Mouse (Mus musculus) heart, embryonic 16.5 days (tissue): ENCODE results near the gene Pnpla1. TPM values are rescaled to one million over a fixed set of nuclear protein-coding genes. Genes with fewer than 3 reads are reported as not detected.

ENCODE experiments used
- ATAC-seq: fragments of 200-750 bp; cut with Nextera tagmentation; replicated peaks from 2 replicates; pipeline ENCODE4 v1.8.0; 2017; ENCODE audit warnings: moderate number of reproducible peaks; ENCODE audit not compliant: insufficient read depth, low FRiP score; ENCODE audit errors: extremely low read depth
- H3K27ac ChIP-seq: fragments of 300-500 bp; sonication (generic); 2 replicates; pipeline ENCODE4 v1.5.1; 2014; ENCODE audit warnings: mild to moderate bottlenecking, low read length, control low read depth, moderate library complexity
- H3K27me3 ChIP-seq: fragments of 300-500 bp; sonication (generic); 2 replicates; pipeline ENCODE4 v1.6.1; 2014; ENCODE audit warnings: low read length, mixed read lengths; ENCODE audit not compliant: control insufficient read depth, insufficient read depth
- H3K36me3 ChIP-seq: fragments of 300-500 bp; sonication (generic); 2 replicates; pipeline ENCODE4 v1.6.1; 2014; ENCODE audit not compliant: control insufficient read depth, insufficient read depth
- H3K4me1 ChIP-seq: fragments of 300-500 bp; sonication (generic); 2 replicates; pipeline ENCODE4 v1.6.1; 2014; ENCODE audit warnings: low read length, mixed read lengths; ENCODE audit not compliant: control insufficient read depth, insufficient read depth
- H3K4me2 ChIP-seq: fragments of 300-500 bp; sonication (generic); 2 replicates; pipeline ENCODE4 v1.6.1; 2014; ENCODE audit warnings: low read depth, mild to moderate bottlenecking, control low read depth, low read length
- H3K4me3 ChIP-seq: fragments of 300-500 bp; sonication (generic); 2 replicates; pipeline ENCODE4 v1.5.1; 2014; ENCODE audit warnings: mild to moderate bottlenecking, control low read depth, low read length
- H3K9ac ChIP-seq: fragments of 300-500 bp; sonication (generic); 2 replicates; pipeline ENCODE4 v1.6.1; 2014; ENCODE audit warnings: low read length, control low read depth
- H3K9me3 ChIP-seq: fragments of 300-500 bp; sonication (generic); replicated peaks from 2 replicates; pipeline ENCODE4 v1.6.1; 2016; ENCODE audit warnings: low read length; ENCODE audit not compliant: control insufficient read depth
- WGBS: fragments of 180-500 bp; shearing (Covaris S2); extraction: QIAGEN DNeasy Blood & Tissue Kit; methylation state at CpG from one replicate; pipeline ENCODE4 v1.1.7; 2014; 5-methylcytosine and 5-hydroxymethylcytosine counted together
- polyA plus RNA-seq: library from polyadenylated mRNA; unstranded; fragments of >200 nt; fragmentation: Nextera tagmentation; extraction: Ambion mirVana; gene quantifications from 2 replicates; pipeline ENCODE4 v1.2.1, GENCODE M21; 2015

The Pnpla1 gene
- polyA plus RNA-seq, 1 experiment from 2014 or later, result 0.03 TPM

DNA sequence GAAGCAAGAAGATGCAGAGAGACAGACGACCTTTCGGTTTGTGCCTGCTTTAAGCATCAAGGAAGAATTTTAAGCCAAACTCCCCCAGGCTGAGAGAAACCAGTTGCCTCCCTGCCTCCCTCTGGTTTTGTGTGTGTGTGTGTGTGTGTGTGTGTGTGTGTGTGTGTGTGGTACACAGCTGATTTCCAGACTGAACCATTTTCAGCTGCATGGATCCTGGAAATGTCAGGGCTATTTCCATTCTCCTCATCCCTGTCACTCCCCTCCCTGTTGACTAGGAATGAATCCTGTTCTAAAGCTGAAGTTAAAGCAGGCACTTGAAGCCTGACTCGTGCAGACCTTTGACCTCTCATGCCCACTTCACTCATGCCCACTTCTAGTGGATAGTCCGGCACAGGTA is 16.0 kb downstream of the Pnpla1 start:
- H3K27me3 ChIP-seq, result no peaks in the 10 kb centered on the region
- WGBS, result 79% methylated on average over 4 of the region's 4 CpGs
- H3K4me2 ChIP-seq, result no peak overlapping the region
- no peak for ATAC-seq
- no peaks in the 10 kb centered on the region for H3K9me3 ChIP-seq
- H3K9ac ChIP-seq, result no peak overlapping the region
- no peak overlapping the region for H3K4me3 ChIP-seq
- no peaks in the 10 kb centered on the region for H3K36me3 ChIP-seq
- H3K4me1 ChIP-seq, result peaks cover 8% of the 10 kb centered on the region
- no peak overlapping the region for H3K27ac ChIP-seq

DNA sequence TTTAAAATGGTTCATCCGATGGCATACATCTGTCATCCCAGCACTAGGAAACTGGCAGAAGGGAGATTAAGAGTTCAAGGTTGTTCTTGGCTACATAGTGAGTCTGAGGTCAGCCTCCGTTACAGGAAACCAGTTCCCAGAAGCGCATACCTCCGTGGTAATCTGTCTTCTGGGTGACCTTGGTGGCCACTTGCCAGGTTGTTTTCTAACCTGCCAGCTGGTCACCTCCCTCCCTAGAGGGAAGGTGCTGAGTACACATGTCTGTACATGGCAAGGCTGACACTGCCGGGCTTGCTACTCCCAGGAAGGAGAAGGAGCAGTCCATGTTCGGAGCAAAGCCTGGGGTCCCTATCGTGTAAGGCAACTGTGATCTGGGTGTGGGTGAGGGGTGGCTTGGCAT is 16.6 kb downstream of the Pnpla1 start:
- Histone ChIP-seq H3K4me3 (no peak overlapping the region), H3K27ac (peak overlapping the region; percentile 25), H3K4me1 (peaks cover 8% of the 10 kb centered on the region), H3K9ac (no peak overlapping the region; the same call in 1 of the 2 replicates), H3K4me2 (no peak overlapping the region; the same call in none of the 2 replicates), H3K27me3 (no peaks in the 10 kb centered on the region), H3K9me3 (no peaks in the 10 kb centered on the region), H3K36me3 (no peaks in the 10 kb centered on the region)
- ATAC-seq, result peak; percentile 56; the same call in 1 of the 2 replicates
- WGBS, result 25% methylated on average over 7 of the region's 7 CpGs

DNA sequence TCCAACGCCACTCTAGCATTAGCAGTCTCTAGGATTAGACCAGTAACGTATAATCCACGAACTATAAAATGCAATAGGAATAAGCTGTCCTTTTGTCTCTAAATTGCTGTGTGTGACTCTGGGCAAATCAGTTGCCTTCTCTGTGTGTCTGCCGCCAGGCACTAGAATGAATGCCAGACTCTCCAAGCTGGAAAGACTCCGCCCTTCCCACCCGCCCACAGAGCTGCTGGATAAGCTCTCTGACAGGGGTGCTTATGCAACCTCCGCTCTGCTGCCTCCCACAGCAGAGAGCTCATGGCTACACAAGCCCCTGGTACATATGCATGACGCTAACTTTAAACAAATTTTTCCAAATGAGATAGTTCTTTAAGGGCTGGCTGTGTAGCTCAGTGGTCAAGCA is 17.1 kb downstream of the Pnpla1 start:
- H3K9me3 ChIP-seq, result no peaks in the 10 kb centered on the region
- H3K4me2 ChIP-seq, result no peak overlapping the region; the same call in 1 of the 2 replicates
- peak overlapping the region; percentile 25 for H3K27ac ChIP-seq
- H3K36me3 ChIP-seq, result no peaks in the 10 kb centered on the region
- peaks cover 8% of the 10 kb centered on the region for H3K4me1 ChIP-seq
- H3K4me3 ChIP-seq, result no peak overlapping the region
- H3K27me3 ChIP-seq, result no peaks in the 10 kb centered on the region
- WGBS, result 31% methylated on average over 8 of the region's 8 CpGs
- ATAC-seq, result peak; percentile 80
- H3K9ac ChIP-seq, result no peak overlapping the region; the same call in 1 of the 2 replicates

DNA sequence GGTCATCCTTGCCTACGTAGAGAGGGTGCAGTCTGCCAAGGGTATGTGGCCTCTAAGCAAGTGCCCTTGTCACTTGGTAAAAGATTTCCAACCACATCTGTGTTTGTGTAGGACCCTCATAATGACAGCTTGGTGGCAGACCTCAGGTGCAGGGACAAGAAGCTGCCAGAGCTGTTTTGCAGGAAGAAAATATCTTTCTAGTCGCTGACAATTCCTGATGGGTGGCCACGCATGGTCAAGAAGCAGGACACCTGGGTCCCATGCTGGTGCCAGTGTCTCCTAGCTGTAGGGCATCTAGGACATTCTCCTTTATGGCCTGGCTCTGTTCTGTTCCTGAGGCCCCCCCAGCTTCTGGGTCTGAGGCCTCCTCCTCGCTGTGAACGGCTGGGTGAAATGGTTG is 18.1 kb downstream of the Pnpla1 start:
- Histone ChIP-seq H3K9ac (no peak overlapping the region), H3K4me1 (peaks cover 8% of the 10 kb centered on the region), H3K27ac (no peak overlapping the region), H3K4me3 (no peak overlapping the region), H3K9me3 (no peaks in the 10 kb centered on the region), H3K27me3 (0 out of 2 replicates have a peak, but pooled peaks cover 2% of the 10 kb centered on the region), H3K36me3 (no peaks in the 10 kb centered on the region), H3K4me2 (no peak overlapping the region)
- 71% methylated on average over 5 of the region's 5 CpGs for WGBS
- no peak for ATAC-seq

DNA sequence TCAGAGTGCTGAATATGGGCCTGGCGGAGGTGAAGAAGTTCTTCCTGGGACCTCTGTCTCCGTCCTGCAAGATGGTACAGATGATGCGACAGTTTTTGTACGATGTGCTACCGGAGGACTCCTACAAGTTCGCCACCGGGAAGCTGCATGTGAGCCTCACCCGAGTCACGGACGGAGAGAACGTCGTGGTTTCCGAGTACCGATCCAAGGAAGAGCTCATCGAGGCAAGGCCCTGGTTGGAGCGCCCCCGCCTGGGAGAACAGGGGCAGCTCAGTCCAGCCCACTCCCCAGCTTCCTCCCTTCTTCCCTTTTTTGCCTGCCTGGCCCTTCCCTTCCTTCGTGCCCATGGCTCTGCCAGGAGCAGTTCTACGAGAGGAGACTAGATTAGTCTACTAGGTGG is 18.6 kb downstream of the Pnpla1 start:
- H3K4me1 ChIP-seq, result peaks cover 8% of the 10 kb centered on the region
- no peak for ATAC-seq
- no peak overlapping the region for H3K27ac ChIP-seq
- H3K4me2 ChIP-seq, result no peak overlapping the region
- H3K9ac ChIP-seq, result no peak overlapping the region
- H3K36me3 ChIP-seq, result no peaks in the 10 kb centered on the region
- H3K9me3 ChIP-seq, result no peaks in the 10 kb centered on the region
- H3K27me3 ChIP-seq, result 0 out of 2 replicates have a peak, but pooled peaks cover 2% of the 10 kb centered on the region
- WGBS, result 23% methylated on average over 19 of the region's 19 CpGs
- no peak overlapping the region for H3K4me3 ChIP-seq

DNA sequence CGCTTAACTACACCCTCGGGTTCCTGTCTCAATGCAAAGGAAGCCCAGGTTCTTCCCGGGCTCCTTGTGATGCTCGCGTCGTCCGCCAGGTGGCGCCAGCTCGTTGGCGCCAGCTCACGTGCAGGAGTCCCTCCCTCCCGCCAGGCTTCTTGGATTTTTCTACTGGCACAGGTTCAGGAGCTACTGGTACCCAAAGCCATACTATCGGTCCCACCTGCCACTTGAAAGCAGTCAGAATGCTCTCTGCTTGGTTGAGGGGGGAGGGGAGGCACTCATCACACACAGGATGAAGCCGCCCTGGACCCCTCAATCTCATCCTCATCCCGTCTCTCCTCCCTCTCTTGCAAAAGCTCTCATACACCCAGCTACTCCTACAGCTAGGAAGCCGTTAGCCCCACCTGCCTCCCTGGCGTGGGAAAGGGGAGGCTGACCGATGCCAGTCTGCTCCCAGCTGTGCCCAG is 21.8 kb downstream of the Pnpla1 start:
- Histone ChIP-seq H3K9me3 (no peaks in the 10 kb centered on the region), H3K4me2 (0 out of 2 replicates have a peak overlapping the region, but pooled peaks have one; percentile 31), H3K27ac (no peak overlapping the region), H3K9ac (no peak overlapping the region), H3K4me3 (no peak overlapping the region), H3K36me3 (no peaks in the 10 kb centered on the region), H3K27me3 (0 out of 2 replicates have a peak, but pooled peaks cover 2% of the 10 kb centered on the region), H3K4me1 (peaks cover 5% of the 10 kb centered on the region)
- WGBS, result 6% methylated on average over 18 of the region's 18 CpGs
- no peak for ATAC-seq

DNA sequence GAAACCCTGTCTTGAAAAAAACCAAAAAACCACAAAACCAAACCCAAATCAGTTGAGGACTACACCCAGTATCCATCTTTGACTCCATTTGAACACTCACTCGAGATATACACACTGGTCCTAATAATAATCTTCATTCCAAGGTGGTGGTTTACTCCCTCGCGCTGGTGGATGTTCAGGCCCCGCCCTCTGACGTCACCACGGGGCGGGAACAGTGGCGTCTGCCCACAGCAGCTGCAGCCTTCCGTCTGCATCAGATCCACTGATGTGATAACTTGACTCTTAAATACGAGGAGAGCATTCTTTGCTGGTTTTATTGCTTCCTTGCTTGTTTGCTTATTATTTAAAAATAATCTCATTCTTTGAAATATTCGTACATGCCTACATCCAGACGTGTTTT is 24.1 kb downstream of the Pnpla1 start:
- Histone ChIP-seq H3K4me1 (no peaks in the 10 kb centered on the region), H3K36me3 (no peaks in the 10 kb centered on the region), H3K9me3 (no peaks in the 10 kb centered on the region), H3K4me3 (no peak overlapping the region), H3K9ac (no peak overlapping the region), H3K27ac (no peak overlapping the region), H3K27me3 (0 out of 2 replicates have a peak, but pooled peaks cover 2% of the 10 kb centered on the region), H3K4me2 (peak overlapping the region; percentile 41; the same call in 1 of the 2 replicates)
- no peak for ATAC-seq
- WGBS, result 3% methylated on average over 12 of the region's 12 CpGs

DNA sequence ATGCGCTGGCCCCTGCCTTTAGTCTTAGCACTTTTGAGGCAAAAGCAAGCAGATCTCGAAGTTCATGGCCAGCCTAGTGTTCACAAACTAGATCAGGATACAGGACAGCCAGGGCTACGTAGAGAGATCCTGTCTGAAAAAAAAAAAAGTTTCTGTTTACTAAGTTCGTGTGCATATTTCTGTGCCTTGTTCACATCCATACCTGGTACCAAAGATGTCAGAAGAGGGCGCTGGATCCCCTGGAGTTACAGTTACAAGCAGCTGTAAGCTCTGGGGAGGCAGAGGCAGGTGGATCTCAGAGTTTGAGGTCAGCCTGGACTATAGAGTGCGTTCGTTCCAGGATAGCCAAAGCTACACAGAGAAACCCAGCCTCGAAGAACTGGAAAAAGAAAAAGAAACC is 24.6 kb downstream of the Pnpla1 start:
- Histone ChIP-seq H3K27me3 (0 out of 2 replicates have a peak, but pooled peaks cover 2% of the 10 kb centered on the region), H3K9ac (no peak overlapping the region), H3K4me1 (no peaks in the 10 kb centered on the region), H3K4me3 (no peak overlapping the region), H3K27ac (no peak overlapping the region), H3K9me3 (no peaks in the 10 kb centered on the region), H3K36me3 (no peaks in the 10 kb centered on the region), H3K4me2 (no peak overlapping the region; the same call in 1 of the 2 replicates)
- WGBS, result 51% methylated on average over 8 of the region's 8 CpGs
- no peak for ATAC-seq

DNA sequence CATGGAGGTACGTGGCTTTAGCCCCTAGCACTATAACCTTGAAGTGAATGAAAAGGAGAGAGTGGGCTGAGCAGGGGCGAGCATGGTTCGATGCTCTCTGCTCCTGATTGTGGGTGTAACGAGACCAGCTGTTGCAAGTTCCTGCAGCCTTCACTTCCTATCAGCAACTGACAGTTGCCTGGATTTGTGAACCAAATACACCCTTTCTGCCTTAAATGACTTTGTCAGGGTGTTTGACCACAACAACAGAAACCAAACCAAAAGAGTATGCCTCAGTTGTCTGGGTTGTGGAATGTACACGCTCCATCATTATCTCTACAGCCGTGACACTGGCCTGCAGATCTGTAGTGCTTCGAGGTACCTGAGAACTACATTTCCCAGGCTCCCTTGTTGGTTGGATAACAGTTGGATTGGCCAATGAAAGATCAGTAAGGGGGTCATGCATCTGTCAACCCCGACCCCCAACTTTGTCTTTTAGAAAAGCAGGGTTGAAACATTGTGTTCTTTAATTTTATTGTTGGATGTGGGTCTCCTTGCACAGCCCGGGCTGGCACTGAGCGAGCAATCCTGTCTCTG is 25.8 kb downstream of the Pnpla1 start:
- H3K4me1 ChIP-seq, result no peaks in the 10 kb centered on the region
- H3K9ac ChIP-seq, result no peak overlapping the region
- H3K27me3 ChIP-seq, result 0 out of 2 replicates have a peak, but pooled peaks cover 2% of the 10 kb centered on the region
- H3K27ac ChIP-seq, result no peak overlapping the region
- 55% methylated on average over 10 of the region's 10 CpGs for WGBS
- no peak overlapping the region for H3K4me2 ChIP-seq
- ATAC-seq, result no peak
- 0 out of 2 replicates have a peak, but pooled peaks cover 2% of the 10 kb centered on the region for H3K9me3 ChIP-seq
- no peak overlapping the region for H3K4me3 ChIP-seq
- H3K36me3 ChIP-seq, result no peaks in the 10 kb centered on the region
